Mouse (Mus musculus) myocyte (in vitro differentiated cells): ENCODE data around the gene Psma1. TPM values are rescaled to one million over a fixed set of nuclear protein-coding genes. Genes with fewer than 3 reads are reported as not detected.
A peak's percentile ranks its signal among the peaks of the same experiment; 100 is the strongest.

Experiments
- H3K27me3 ChIP-seq: one replicate; pipeline ENCODE4 v1.6.1; 2011; ENCODE audit not compliant: control insufficient read depth, insufficient read depth, insufficient read length
- H3K36me3 ChIP-seq: one replicate; pipeline ENCODE4 v1.6.1; 2011; ENCODE audit not compliant: control insufficient read depth, insufficient read depth
- H3K4me2 ChIP-seq: one replicate; pipeline ENCODE4 v1.6.1; 2011; ENCODE audit warnings: low read depth, control low read depth
- H3K4me3 ChIP-seq: one replicate; pipeline ENCODE4 v1.5.1; 2011; ENCODE audit warnings: mild to moderate bottlenecking, control low read depth, moderate library complexity
- H3K79me2 ChIP-seq: one replicate; pipeline ENCODE4 v1.6.1; 2011; ENCODE audit not compliant: control insufficient read depth, insufficient read depth
- H3ac ChIP-seq: one replicate; pipeline ENCODE4 v1.6.1; 2011; ENCODE audit not compliant: control insufficient read depth, insufficient read length
- CEBPB ChIP-seq: IDR thresholded peaks from 2 replicates; pipeline ENCODE4 v1.6.1; 2011; ENCODE audit warnings: mild to moderate bottlenecking, moderate library complexity; ENCODE audit not compliant: poor library complexity, insufficient read depth, severe bottlenecking
- E2F4 ChIP-seq: IDR thresholded peaks from one replicate; pipeline ENCODE4 v1.6.1; 2011; ENCODE audit warnings: mild to moderate bottlenecking, control low read depth, moderate library complexity; ENCODE audit not compliant: insufficient read depth
- MAX ChIP-seq: IDR thresholded peaks from one replicate; pipeline ENCODE4 v1.6.1; 2011; ENCODE audit warnings: low read depth, mild to moderate bottlenecking, control low read depth
- MYOD1 ChIP-seq, 3 experiments: IDR thresholded peaks; one replicate each; pipeline ENCODE4 v1.6.1; 2011; ENCODE audit warnings: control low read depth in 2 of 3, low read depth in 2 of 3, mild to moderate bottlenecking in 2 of 3, moderate library complexity in 1 of 3; ENCODE audit not compliant: insufficient read length in 2 of 3, control insufficient read depth in 1 of 3
- MYOG ChIP-seq, 3 experiments: IDR thresholded peaks; one replicate each; pipeline ENCODE4 v1.6.1; 2011; ENCODE audit warnings: control low read depth in 2 of 3, low read depth in 2 of 3, mild to moderate bottlenecking in 2 of 3; ENCODE audit not compliant: insufficient read length in 2 of 3, control insufficient read depth in 1 of 3, insufficient read depth in 1 of 3
- POLR2A ChIP-seq: IDR thresholded peaks from one replicate; pipeline ENCODE4 v1.6.1; 2011; ENCODE audit warnings: low read depth, mild to moderate bottlenecking, control low read depth, moderate library complexity; ENCODE audit not compliant: insufficient read length
- POLR2AphosphoS2 ChIP-seq: IDR thresholded peaks from one replicate; pipeline ENCODE4 v1.6.1; 2011; ENCODE audit warnings: low read depth, control low read depth; ENCODE audit not compliant: insufficient read length
- REST ChIP-seq: IDR thresholded peaks from one replicate; pipeline ENCODE4 v1.6.1; 2011; ENCODE audit warnings: mild to moderate bottlenecking, control low read depth, moderate library complexity; ENCODE audit not compliant: insufficient read depth, insufficient read length
- SRF ChIP-seq: IDR thresholded peaks from one replicate; pipeline ENCODE4 v1.6.1; 2011; ENCODE audit warnings: low read depth; ENCODE audit not compliant: control insufficient read depth, insufficient read length
- TCF12 ChIP-seq: IDR thresholded peaks from one replicate; pipeline ENCODE4 v1.6.1; 2011; ENCODE audit warnings: mild to moderate bottlenecking, control low read depth; ENCODE audit not compliant: poor library complexity, insufficient read depth, severe bottlenecking
- TCF3 ChIP-seq: IDR thresholded peaks from one replicate; pipeline ENCODE4 v1.6.1; 2011; ENCODE audit warnings: low read depth, control low read depth; ENCODE audit not compliant: insufficient read length
- USF1 ChIP-seq: IDR thresholded peaks from one replicate; pipeline ENCODE4 v1.6.1; 2011; ENCODE audit warnings: low read depth, mild to moderate bottlenecking, control low read depth, moderate library complexity
- polyA plus RNA-seq: library from polyadenylated mRNA; unstranded; fragments of >200 nt; fragmentation: generic; extraction: Trizol; gene quantifications from one replicate; pipeline ENCODE4 v1.2.1, GENCODE M21; 2012; ENCODE audit warnings: missing spikeins

Psma1 gene
- polyA plus RNA-seq, 1 experiment, result 104 TPM

- H3K36me3 ChIP-seq, result no peaks in the 10 kb centered on the region
- no peak for TF ChIP-seq SRF
- TF ChIP-seq TCF12, result no peak
- no peak for TF ChIP-seq POLR2AphosphoS2
- no peak for TF ChIP-seq TCF3
- TF ChIP-seq MYOG (IDR thresholded peaks at IDR 0.05; ENCODE audit: control insufficient read depth in 1 of 3, insufficient read depth in 1 of 3, insufficient read length in 2 of 3, low read depth in 2 of 3), result no peak
- no peak for TF ChIP-seq MAX
- TF ChIP-seq USF1, result no peak
- no peak for TF ChIP-seq REST
- TF ChIP-seq POLR2A, result no peak
- TF ChIP-seq CEBPB, result no peak
- no peak for TF ChIP-seq MYOD1 (IDR thresholded peaks at IDR 0.05; ENCODE audit: control insufficient read depth in 1 of 3, insufficient read length in 2 of 3, low read depth in 2 of 3)
- TF ChIP-seq E2F4, result no peak
Measured at GRCm38 (mm10) chr7:114317896-114318295, 42.0 kb upstream of the Psma1 start.

GRCm38 (mm10) chr7:114317389-114317792 lies 41.5 kb upstream of the Psma1 start:
- no peaks in the 10 kb centered on the region for H3K36me3 ChIP-seq
- TF ChIP-seq SRF (no peak), E2F4 (no peak), CEBPB (no peak), TCF12 (no peak), POLR2A (no peak)
- no peaks in the 10 kb centered on the region for H3K27me3 ChIP-seq
- no peak overlapping the region for H3K4me3 ChIP-seq
- peak overlapping the region; percentile 39 for H3K4me2 ChIP-seq
- H3ac ChIP-seq, result no peak overlapping the region
- H3K79me2 ChIP-seq, result no peaks in the 10 kb centered on the region

More at GRCm38 (mm10) chr7:114317896-114318295, 42.0 kb upstream of the Psma1 start:
- Histone ChIP-seq H3K4me3 (no peak overlapping the region), H3ac (no peak overlapping the region), H3K79me2 (no peaks in the 10 kb centered on the region), H3K27me3 (no peaks in the 10 kb centered on the region), H3K4me2 (no peak overlapping the region)

GRCm38 (mm10) chr7:114316361-114316871 lies 40.5 kb upstream of the Psma1 start:
- no peaks in the 10 kb centered on the region for H3K79me2 ChIP-seq
- no peak overlapping the region for H3ac ChIP-seq
- H3K4me2 ChIP-seq, result peak overlapping the region; percentile 39
- no peaks in the 10 kb centered on the region for H3K27me3 ChIP-seq
- H3K36me3 ChIP-seq, result no peaks in the 10 kb centered on the region
- no peak overlapping the region for H3K4me3 ChIP-seq
- no peak for TF ChIP-seq E2F4
- TF ChIP-seq SRF, result no peak
- no peak for TF ChIP-seq USF1
- no peak for TF ChIP-seq CEBPB
- no peak for TF ChIP-seq TCF3
- no peak for TF ChIP-seq TCF12
- TF ChIP-seq MYOG (IDR thresholded peaks at IDR 0.05; ENCODE audit: control insufficient read depth in 1 of 3, insufficient read depth in 1 of 3, insufficient read length in 2 of 3, low read depth in 2 of 3), result no peak
- TF ChIP-seq POLR2A, result no peak
- TF ChIP-seq REST, result no peak
- TF ChIP-seq MAX, result no peak
- TF ChIP-seq POLR2AphosphoS2, result no peak

GRCm38 (mm10) chr7:114311209-114311608 lies 35.3 kb upstream of the Psma1 start:
- no peak overlapping the region for H3K4me3 ChIP-seq
- no peaks in the 10 kb centered on the region for H3K79me2 ChIP-seq
- TF ChIP-seq MYOD1 (IDR thresholded peaks at IDR 0.05; ENCODE audit: control insufficient read depth in 1 of 3, insufficient read length in 2 of 3, low read depth in 2 of 3) (peak in 2 of 3 experiments; percentile 36 to 53), CEBPB (no peak), POLR2AphosphoS2 (no peak), SRF (no peak), POLR2A (no peak), REST (no peak), TCF3 (no peak), TCF12 (no peak), MYOG (IDR thresholded peaks at IDR 0.05; ENCODE audit: control insufficient read depth in 1 of 3, insufficient read depth in 1 of 3, insufficient read length in 2 of 3, low read depth in 2 of 3) (peak in 1 of 3 experiments; percentile 31), MAX (no peak), USF1 (no peak), E2F4 (no peak)
- no peaks in the 10 kb centered on the region for H3K27me3 ChIP-seq
- H3ac ChIP-seq, result no peak overlapping the region
- H3K36me3 ChIP-seq, result no peaks in the 10 kb centered on the region
- H3K4me2 ChIP-seq, result no peak overlapping the region

GRCm38 (mm10) chr7:114309020-114309419 lies 33.1 kb upstream of the Psma1 start:
- H3K4me2 ChIP-seq, result no peak overlapping the region
- H3ac ChIP-seq, result no peak overlapping the region
- H3K36me3 ChIP-seq, result no peaks in the 10 kb centered on the region
- no peak overlapping the region for H3K4me3 ChIP-seq
- no peaks in the 10 kb centered on the region for H3K79me2 ChIP-seq
- TF ChIP-seq USF1, result no peak
- TF ChIP-seq POLR2A, result no peak
- no peak for TF ChIP-seq E2F4
- TF ChIP-seq REST, result no peak
- TF ChIP-seq TCF12, result no peak
- TF ChIP-seq MYOG (IDR thresholded peaks at IDR 0.05; ENCODE audit: control insufficient read depth in 1 of 3, insufficient read depth in 1 of 3, insufficient read length in 2 of 3, low read depth in 2 of 3), result no peak
- TF ChIP-seq TCF3, result no peak
- TF ChIP-seq MAX, result no peak
- H3K27me3 ChIP-seq, result no peaks in the 10 kb centered on the region
